Comparison of ENCODE assay signal across 13 mouse cellular contexts in the genomic region with DNA sequence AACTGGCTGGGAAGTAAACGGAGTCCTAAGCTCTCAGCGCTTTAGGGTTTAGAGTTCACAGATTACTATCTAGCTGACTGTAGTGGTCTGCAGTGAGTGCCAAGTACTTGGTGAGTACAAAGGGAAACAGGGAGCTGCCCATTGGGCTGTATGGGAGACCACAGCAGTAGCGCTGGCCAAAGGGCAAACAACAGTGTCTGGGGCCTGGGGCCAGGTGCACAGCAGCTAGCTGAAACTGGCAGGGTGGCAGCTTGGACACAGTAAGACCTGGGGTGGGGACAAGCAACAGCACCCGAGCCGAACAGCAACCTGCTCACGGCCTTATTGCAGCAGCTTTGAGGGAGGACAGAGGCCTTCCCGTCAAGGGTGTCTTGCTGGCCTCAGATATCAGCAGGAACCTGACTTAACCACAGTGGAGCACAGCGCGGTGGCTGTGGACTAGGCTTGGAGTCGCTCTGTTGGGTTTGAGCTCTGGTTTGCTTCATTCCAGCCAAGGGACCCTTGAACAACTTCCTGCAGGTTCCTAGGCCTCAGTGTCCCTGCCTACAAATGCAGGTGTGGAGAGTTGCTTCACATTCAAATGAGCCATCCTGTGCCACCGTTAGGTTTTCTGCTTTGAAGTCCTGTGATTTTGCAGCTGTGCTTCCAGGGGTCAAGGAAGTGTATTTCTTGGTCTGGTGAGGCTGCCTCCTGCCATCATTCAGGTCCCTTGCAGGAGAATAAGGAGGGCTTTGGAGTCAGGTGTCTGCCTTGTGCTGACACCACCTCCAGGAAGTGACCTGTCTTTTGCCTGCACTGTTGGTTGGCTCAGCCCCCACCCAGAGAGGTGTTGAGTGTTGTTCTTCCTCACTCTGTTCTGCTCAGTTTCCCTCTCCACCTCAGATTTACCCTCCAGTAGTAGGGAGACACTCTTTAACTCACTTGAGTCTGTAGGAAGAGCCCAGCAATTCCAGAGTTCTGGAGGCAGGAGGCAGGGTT. TPM values are rescaled to one million over a fixed set of nuclear protein-coding genes. Genes with fewer than 3 reads are reported as not detected.
A peak's percentile ranks its signal among the peaks of the same experiment; 100 is the strongest.
DNase-seq lines count a peak whose midpoint lies in the region; ATAC-seq and TF ChIP-seq lines count a peak whose summit lies in the region.
"Had no signal": no experiment of that assay in that cellular context is flagged by ENCODE, and none has a peak within 500 bp of the region (broad histone marks: within the 10 kb centered on the region; RNA-seq: fewer than 3 reads in every experiment).

No protein-coding gene starts in this region.

- H3K4me3 ChIP-seq in kidney, embryonic 15.5 days (replicated peaks) = no peak overlapping the region
- no peak overlapping the region for H3K4me3 ChIP-seq in ES-E14 (ENCODE audit: insufficient read depth in 1 of 2, low read depth in 1 of 2, low read length in 2 of 2, poor library complexity in 1 of 2, severe bottlenecking in 1 of 2)
- H3K4me3 ChIP-seq in kidney, postnatal 0 days (replicated peaks; ENCODE audit: low read depth, low read length) = no peak overlapping the region
- H3K4me3 ChIP-seq: heart, adult 2 months; limb, embryonic 15.5 days had no signal

- peaks cover 21% of the 10 kb centered on the region for H3K4me1 ChIP-seq in kidney, embryonic 15.5 days
- peaks cover 0 to 9% of the 10 kb centered on the region in 2 experiments; a peak in 1 of 4 replicates for H3K4me1 ChIP-seq in ES-E14 (ENCODE audit: control insufficient read depth in 2 of 2, insufficient read depth in 2 of 2, low read length in 2 of 2, poor library complexity in 1 of 2)
- H3K4me1 ChIP-seq in kidney, postnatal 0 days (replicated peaks; ENCODE audit: insufficient read depth, low read length) = 0 out of 2 replicates have a peak, but pooled peaks cover 3% of the 10 kb centered on the region
- H3K4me1 ChIP-seq: limb, embryonic 15.5 days had no signal

- peak; percentile 51 for DNase-seq in kidney, adult 11 months
- DNase-seq in ES-E14 (ENCODE audit: low read depth, low spot score) = peak; percentile 26
- DNase-seq in kidney, postnatal 0 days (ENCODE audit: low spot score) = no peak
- DNase-seq in right cerebral cortex, postnatal 10 days (ENCODE audit: low spot score in 2 of 2) = no peak
- DNase-seq in layer of hippocampus, adult 11-12 months (ENCODE audit: low spot score) = no peak
- no peak for DNase-seq in embryo, embryonic 9.5 days (ENCODE audit: extremely low spot score)
- DNase-seq: adrenal gland, adult 8-10 months; heart, adult 2 months; heart, postnatal 36 days; lung, postnatal 4 days had no signal

- H3K9ac ChIP-seq in kidney, embryonic 15.5 days = no peak overlapping the region
- no peak overlapping the region for H3K9ac ChIP-seq in ES-E14 (ENCODE audit: insufficient read depth, low read depth, low read length, poor library complexity, severe bottlenecking)
- no peak overlapping the region for H3K9ac ChIP-seq in kidney, postnatal 0 days (ENCODE audit: low read depth, low read length)
- H3K9ac ChIP-seq: limb, embryonic 15.5 days had no signal

- H3K36me3 ChIP-seq in kidney, embryonic 15.5 days = peaks cover 78% of the 10 kb centered on the region
- H3K36me3 ChIP-seq in ES-E14 (ENCODE audit: control insufficient read depth, insufficient read depth, low read length, poor library complexity, severe bottlenecking) = peaks cover 9% of the 10 kb centered on the region; the same call in 1 of the 2 replicates
- H3K36me3 ChIP-seq in kidney, postnatal 0 days (ENCODE audit: insufficient read depth, low read length) = 0 out of 2 replicates have a peak, but pooled peaks cover 8% of the 10 kb centered on the region

- in situ Hi-C loops in ES-E14 (cut with MboI; ENCODE audit: low sequenced_read_pairs in 2 of 2, unreplicated experiment in 2 of 2) = no loop called here

- no peaks in the 10 kb centered on the region for H3K9me3 ChIP-seq in kidney, embryonic 15.5 days (replicated peaks)
- no peaks in the 10 kb centered on the region for H3K9me3 ChIP-seq in ES-E14 (ENCODE audit: control insufficient read depth, insufficient read depth, low read depth, low read length)
- H3K9me3 ChIP-seq in kidney, postnatal 0 days (replicated peaks; ENCODE audit: low read length) = no peaks in the 10 kb centered on the region
- H3K9me3 ChIP-seq: limb, embryonic 15.5 days had no signal

- ATAC-seq in kidney, embryonic 15.5 days (replicated peaks; ENCODE audit: low FRiP score) = no peak
- ATAC-seq in kidney, postnatal 0 days (replicated peaks; ENCODE audit: low FRiP score, low read depth) = peak; percentile 57; the same call in 1 of the 2 replicates
- ATAC-seq in megakaryocyte progenitor cell, adult 5-6 weeks (replicated peaks; ENCODE audit: poor library complexity) = peak; percentile 72

- WGBS in kidney, embryonic 15.5 days = 81% methylated on average over 11 of the region's 11 CpGs
- 71% methylated on average over 11 of the region's 11 CpGs for WGBS in kidney, postnatal 0 days

- no peak for TF ChIP-seq CTCF in kidney, postnatal 0 days (IDR thresholded peaks at IDR 0.05; ENCODE audit: low read depth)

- no peaks in the 10 kb centered on the region for H3K27me3 ChIP-seq in kidney, embryonic 15.5 days
- H3K27me3 ChIP-seq in kidney, postnatal 0 days (ENCODE audit: insufficient read depth, low read length) = no peaks in the 10 kb centered on the region
- H3K27me3 ChIP-seq: limb, embryonic 15.5 days had no signal

- no peak overlapping the region for H3K27ac ChIP-seq in kidney, embryonic 15.5 days
- H3K27ac ChIP-seq in ES-E14 (ENCODE audit: insufficient read depth, low read depth, low read length, poor library complexity, severe bottlenecking) = peak overlapping the region; percentile 10; the same call in 1 of the 2 replicates
- no peak overlapping the region for H3K27ac ChIP-seq in kidney, postnatal 0 days
- H3K27ac ChIP-seq: heart, adult 2 months; limb, embryonic 15.5 days had no signal

- H3K4me2 ChIP-seq in kidney, embryonic 15.5 days = no peak overlapping the region
- no peak overlapping the region for H3K4me2 ChIP-seq in kidney, postnatal 0 days (ENCODE audit: low read length)
- H3K4me2 ChIP-seq: limb, embryonic 15.5 days had no signal

TF ChIP-seq in ES-E14, 5 proteins besides CTCF, POLR2A, EP300 and RAD21:
- TF ChIP-seq CHD2 (IDR thresholded peaks at IDR 0.05; ENCODE audit: low read depth, low read length) (no peak), MAFK (IDR thresholded peaks at IDR 0.05; ENCODE audit: insufficient read depth, low read depth, low read length) (no peak), ZC3H11A (IDR thresholded peaks at IDR 0.05; ENCODE audit: borderline replicate concordance, low read depth, low read length) (no peak), ZNF384 (IDR thresholded peaks at IDR 0.05; ENCODE audit: low read depth, low read length) (no peak), HCFC1 (IDR thresholded peaks at IDR 0.05; ENCODE audit: borderline replicate concordance, insufficient read depth, low read length) (no peak)

RNA-seq across cellular contexts. Expression of gene Degs2, which starts 48.5 kb away (rescaled TPM):
- 7.0 and 8.8 TPM in 2 replicates for polyA plus RNA-seq in kidney, embryonic 15.5 days (2015; fragmentation: Nextera tagmentation; extraction: Ambion mirVana)
- total RNA-seq in ES-E14 (2012; rRNA removed) = 0.42 and 0.49 TPM in 2 replicates
- 19.0 and 21.5 TPM in 2 replicates for polyA plus RNA-seq in kidney, postnatal 0 days (2015; fragmentation: Nextera tagmentation; extraction: Ambion mirVana)
- 1.2 TPM in 1 of 2 replicates, not detected in the other for total RNA-seq in megakaryocyte progenitor cell, adult 5-6 weeks (2015)
- total RNA-seq in megakaryocyte progenitor cell, adult 5-6 weeks (2017) = 0.79 and 1.1 TPM in 2 replicates
- total RNA-seq: adrenal gland, adult 8-10 months had no signal

Comparison
In these comparisons a context has a peak if more than half of its experiments do, and no peak if none do; other contexts are left out.
1. DNase-seq: peak in kidney, adult 11 months (single experiment) and ES-E14 (single experiment); none in kidney, postnatal 0 days (single experiment), right cerebral cortex, postnatal 10 days (0 of 2), layer of hippocampus, adult 11-12 months (single experiment) and embryo, embryonic 9.5 days (single experiment).